Mouse (Mus musculus) frontal cortex, postnatal 10 days (tissue): ENCODE results near the gene Dscam.

ENCODE experiments used
- DNase-seq, 2 experiments: peaks; one replicate each; pipeline ENCODE4 v3.0.0; 2022; ENCODE audit warnings: low spot score in 2 of 2, mixed read lengths in 1 of 2

Dscam gene

DNA sequence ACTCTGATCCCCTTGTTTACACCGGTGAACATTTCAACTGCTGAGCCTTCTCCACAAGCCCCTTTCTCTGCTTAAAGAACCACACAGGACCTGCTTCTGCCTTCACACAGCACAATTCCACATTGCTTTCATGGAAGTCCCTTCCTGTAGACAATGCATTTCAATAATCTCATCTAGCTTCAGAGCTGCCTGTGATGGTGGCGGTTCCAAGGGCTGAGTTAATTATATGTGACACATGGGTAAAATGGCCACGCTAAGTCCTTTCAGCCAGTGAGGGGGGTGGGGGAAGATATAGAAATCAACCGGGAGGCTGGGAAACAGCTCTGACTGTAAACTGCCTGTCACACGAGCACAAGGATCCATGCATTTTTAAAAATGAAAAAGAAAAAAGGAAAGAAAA lies 152.2 kb downstream of the Dscam start:
- DNase-seq: no peak

DNA sequence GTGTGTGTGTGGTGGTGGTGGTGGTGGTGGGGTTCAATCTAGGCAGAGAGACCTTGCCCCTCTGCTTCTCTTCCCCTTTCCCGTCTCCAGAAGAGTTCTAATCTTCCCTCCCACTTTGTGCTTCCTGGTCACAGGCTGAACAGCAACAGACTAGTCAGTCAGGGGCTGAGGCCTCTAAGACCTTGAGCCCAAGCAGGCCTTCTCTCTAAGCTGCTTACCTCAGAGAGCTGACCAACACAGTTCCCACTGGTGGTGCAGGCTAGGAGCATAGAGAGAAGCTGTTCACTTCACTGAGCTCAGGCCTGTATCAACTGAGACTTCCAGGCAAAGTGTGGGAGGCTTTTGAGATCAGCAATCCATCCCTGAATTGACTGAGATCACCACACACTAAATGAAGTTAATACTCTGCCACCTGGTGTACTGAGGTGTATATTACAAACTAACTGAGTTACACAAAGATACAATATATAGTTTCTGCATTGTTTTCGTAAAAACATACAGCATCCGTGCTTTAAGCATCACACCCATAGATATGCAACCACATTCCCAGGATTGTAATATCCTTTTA lies 153.3 kb downstream of the Dscam start:
- no peak for DNase-seq

GRCm38 (mm10) chr16:97016244-97016850 lies 154.2 kb downstream of the Dscam start:
- no peak for DNase-seq

GRCm38 (mm10) chr16:97014343-97014742 lies 156.2 kb downstream of the Dscam start:
- no peak for DNase-seq

DNA sequence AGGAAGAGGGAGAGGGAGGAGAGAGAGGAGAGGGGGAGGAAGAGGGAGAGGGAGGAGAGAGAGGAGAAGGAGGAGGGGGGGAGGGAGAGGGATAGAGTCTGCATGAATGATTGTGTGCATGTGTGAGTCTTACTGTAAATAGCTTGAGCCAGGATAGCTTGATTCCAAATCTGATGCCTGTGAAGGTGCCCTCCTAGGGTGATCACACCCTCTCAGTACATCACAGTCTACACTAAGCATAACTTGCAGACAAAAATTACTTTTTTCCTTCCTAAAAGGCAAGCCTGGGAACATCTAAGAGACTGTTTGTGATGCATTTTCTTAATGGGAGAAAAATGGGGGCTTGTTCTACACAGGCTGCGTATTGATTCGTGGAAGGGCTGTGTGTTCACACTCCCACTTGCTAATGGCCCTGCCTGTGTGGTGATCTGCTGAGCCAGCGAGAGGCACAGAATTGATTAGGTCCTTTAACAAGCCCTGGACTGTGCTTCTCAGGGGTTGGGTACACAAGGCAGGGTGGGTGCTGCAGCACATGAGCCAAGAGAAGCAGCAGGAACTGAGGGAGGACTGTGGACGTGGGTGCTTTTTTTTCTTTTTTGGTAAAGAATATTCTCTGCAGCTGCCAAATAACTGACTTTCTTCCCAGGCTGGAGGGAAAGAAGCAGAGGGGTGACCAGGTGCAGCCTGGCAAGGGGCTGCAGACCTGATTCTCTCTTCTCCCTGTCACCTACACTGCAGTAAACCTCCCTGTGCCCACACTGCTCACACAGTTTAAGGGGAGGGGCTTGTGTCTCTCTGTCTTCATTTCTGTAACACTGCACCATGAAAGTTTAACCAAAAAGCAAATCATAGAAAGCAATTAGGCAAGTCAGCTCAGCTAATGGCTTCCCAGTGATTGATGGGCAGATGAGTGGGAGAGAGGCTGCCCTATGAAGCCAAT lies 161.2 kb downstream of the Dscam start:
- DNase-seq: peak in 1 of 2 experiments; percentile 44

DNA sequence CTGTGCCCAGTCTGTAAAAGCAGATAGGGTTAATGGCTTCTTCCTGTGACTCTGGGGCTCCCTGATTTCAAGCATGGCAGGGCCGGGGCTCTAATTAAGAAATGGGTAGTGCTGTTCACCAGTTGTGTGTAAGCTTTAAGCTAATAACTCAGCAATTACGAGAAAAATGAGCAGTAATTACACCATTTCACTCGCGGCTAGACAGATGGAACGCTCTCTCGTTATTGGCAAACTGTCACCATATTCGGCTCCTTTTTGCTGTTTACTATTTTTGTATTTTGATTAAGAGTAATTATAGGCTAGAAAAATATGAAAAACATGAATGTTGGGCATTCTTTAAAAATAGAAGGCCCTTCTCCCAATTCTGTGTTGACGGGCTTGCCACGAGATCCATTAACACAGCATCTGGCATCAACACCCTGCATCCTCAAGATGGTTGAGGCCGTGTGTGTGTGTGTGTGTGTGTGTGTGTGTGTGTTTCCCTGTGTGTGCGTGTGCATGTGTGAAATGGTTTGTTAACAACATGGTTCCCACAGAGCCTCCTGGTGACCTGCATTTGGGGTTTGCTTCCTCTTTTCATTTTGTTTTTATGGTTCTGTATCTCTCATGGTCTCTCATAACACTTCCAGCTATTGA lies 162.5 kb downstream of the Dscam start:
- no peak for DNase-seq

GRCm38 (mm10) chr16:97006854-97007182 lies 163.7 kb downstream of the Dscam start:
- no peak for DNase-seq

DNA sequence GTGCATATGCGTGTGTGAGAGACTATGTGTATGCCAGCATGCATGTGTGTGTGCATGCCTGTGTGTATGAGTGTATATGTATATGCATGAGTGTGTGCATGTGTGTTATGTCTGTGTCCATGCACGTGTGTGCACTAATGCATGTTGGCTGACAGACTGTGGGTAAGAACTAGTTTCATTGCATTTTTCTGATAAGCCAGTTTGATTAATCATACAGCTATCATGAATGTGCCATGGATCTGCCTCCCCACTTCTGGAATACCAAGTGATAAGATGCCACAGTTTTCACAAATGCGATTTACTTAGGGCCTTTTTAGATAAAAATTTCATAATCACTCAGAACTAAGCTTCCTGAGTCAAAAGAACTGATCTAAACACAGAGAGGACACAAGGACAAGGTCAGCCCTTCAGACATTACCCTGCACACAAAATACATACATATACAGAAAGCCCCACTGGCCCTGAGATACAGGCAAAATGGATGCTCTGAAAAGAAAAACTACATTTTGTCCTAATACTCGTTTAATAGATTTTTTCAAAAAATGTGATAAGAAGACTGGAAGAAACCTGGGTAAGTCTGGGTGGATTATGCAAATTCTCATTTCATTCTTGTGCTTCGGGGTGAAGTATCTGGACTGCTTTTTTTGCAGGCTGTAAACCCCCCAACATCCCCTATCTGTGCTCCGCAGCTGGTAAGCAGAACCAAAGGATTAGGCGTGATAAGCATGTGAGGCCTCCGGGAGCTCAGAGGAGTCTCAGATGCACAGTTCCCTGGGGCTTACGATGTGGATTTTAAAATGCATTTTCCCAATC lies 164.3 kb downstream of the Dscam start:
- DNase-seq: no peak

- DNase-seq: no peak
Observed at GRCm38 (mm10) chr16:97003965-97004364, 166.6 kb downstream of the Dscam start.

GRCm38 (mm10) chr16:97002837-97003236 lies 167.7 kb downstream of the Dscam start:
- no peak for DNase-seq

DNA sequence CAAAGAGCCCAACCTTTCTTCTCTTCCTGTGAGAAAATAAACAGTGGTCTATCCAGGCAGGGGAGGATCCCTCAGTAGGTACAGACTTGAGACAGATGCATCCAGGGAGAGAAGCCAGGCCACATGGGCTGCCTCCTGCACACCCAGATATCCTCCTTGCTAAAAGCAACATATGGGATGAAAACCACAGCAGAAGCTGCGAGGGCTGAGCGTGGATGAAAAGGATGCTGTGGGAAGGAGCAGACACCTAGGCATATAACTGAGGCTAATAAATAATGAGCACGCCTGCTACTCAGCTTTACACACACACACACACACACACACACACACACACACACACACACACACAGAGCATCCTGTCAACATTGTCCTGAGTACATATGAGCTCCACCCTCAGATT lies 168.4 kb downstream of the Dscam start:
- peak; percentile 31 to 32 for DNase-seq

- DNase-seq: peak; percentile 32 to 65
Observed at GRCm38 (mm10) chr16:96996854-96997253, 173.7 kb downstream of the Dscam start.

DNA sequence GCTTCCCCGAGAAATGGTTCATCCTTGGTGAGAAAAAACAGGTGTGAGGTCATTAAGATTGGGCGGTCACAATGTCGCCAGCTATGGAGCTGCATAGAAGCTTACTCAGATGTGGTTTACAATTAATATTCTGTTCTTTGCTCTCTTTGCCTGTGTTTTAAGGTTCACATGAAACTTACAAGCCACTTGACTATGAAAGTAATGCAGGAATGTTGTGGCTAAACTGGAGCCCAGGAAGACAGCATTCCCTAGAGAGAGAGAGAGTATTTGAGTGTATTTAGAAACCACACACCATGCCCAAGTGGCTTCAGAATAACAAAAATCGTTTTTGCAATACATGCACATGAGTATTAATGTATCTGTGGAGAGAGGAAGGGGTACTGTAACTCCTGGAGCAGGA lies 174.7 kb downstream of the Dscam start:
- no peak for DNase-seq

DNA sequence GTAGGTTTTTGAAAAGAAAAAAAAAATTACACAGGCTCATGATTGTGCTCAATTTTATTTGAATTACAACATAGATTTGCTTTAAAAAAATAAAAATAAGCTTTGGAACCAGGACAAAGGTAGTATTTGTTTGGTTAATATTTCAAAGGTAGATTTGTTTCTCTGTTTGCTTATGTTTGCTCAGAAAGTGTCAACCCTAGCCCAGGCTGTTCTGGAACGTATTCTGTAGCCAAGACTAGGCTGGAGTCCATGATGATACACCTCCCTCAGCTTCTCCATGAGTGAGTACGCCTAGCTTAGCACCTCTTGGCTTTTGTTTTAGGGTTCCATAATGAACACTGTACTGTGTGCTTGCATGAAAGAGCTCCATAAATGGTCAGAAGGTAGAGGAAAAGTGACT lies 183.2 kb downstream of the Dscam start:
- DNase-seq: no peak

GRCm38 (mm10) chr16:96973300-96973699 lies 197.3 kb downstream of the Dscam start:
- DNase-seq: no peak

DNA sequence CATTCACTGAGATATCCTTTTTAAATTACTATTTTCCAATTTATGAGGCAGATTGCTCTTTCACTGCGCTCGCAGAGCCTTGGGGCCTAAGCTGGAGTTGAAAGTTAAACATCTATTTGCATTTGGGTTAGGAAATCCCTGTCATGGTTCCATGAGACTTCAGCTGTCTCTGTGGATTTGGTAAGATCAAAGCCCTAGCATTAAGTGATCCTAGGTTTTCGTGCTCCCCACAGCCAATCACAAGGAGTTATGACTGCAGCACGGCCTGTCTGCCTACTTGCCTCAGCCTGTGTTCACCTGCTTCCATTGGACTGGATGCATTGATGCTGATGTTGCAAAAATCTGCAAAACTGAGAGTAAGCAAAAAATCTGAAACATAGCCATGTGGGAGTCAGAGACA lies 198.8 kb downstream of the Dscam start:
- no peak for DNase-seq

DNA sequence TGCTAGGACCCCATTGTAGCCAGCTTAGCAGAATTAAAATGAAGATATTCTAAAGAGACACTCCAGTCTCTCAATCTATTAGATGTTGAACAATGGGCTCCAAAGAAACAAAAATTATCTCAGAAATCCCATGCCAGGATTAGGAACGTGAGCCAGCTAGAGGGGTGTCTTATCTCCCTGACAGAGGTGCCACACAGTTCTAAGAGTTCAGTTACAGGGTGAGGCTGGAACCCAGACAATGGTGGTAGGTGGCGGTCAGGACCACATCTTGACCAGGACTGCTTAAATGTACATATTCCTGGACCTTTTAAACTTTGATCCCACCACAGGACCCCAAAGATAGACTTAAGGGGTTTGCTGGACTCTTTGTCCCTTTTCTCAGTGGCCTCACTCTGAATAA lies 200.1 kb downstream of the Dscam start:
- no peak for DNase-seq

- no peak for DNase-seq
Observed at GRCm38 (mm10) chr16:96969643-96970042, 200.9 kb downstream of the Dscam start.

DNA sequence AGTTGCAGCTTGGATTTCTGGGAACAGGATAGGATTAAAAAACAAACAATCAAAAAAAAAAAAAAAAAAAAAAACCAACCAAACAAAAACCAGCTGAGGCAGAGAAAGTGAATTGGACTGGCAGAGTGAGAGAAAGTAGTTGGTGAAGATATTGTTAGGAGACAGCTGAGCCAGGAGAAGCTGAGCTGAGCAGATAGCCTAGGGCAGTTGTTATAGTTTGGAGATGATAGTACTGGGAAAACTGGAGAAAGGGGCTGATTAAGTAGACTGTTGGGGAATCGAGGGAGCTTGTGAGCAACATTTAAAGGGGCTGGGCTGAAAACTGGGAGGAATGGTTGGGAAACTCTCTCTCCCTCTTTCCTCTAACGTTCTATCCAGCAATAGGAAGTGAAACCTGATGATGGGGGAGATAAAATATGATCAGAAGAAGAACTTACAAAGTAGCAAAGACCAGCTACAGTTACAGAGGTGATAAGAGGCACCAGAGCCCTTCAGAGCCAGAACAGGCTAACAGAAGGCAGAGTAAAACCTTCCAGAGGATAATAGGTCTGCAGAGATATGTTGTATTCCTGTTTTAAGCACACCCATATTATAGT lies 201.6 kb downstream of the Dscam start:
- no peak for DNase-seq

GRCm38 (mm10) chr16:96959695-96960094 lies 210.9 kb downstream of the Dscam start:
- DNase-seq: no peak
